Mouse (Mus musculus) heart, embryonic 12.5 days (tissue): Measurements from ENCODE around the gene Atp13a2. TPM values are rescaled to one million over a fixed set of nuclear protein-coding genes. Genes with fewer than 3 reads are reported as not detected.

Experiments
- ATAC-seq: fragments of 200-750 bp; cut with Nextera tagmentation; 2 replicates; pipeline ENCODE4 v1.8.0; 2017; ENCODE audit warnings: moderate TSS enrichment, moderate library complexity; ENCODE audit not compliant: insufficient number of reproducible peaks, low FRiP score
- H3K27ac ChIP-seq: fragments of 300-500 bp; sonication (generic); 2 replicates; pipeline ENCODE4 v1.5.1; 2016; ENCODE audit warnings: mild to moderate bottlenecking, moderate library complexity; ENCODE audit not compliant: poor library complexity, severe bottlenecking
- H3K27me3 ChIP-seq: fragments of 300-500 bp; sonication (generic); replicated peaks from 2 replicates; pipeline ENCODE4 v1.6.1; 2016; ENCODE audit warnings: mild to moderate bottlenecking, moderate library complexity
- H3K36me3 ChIP-seq: fragments of 300-500 bp; sonication (generic); 2 replicates; pipeline ENCODE4 v1.6.1; 2016; ENCODE audit warnings: mild to moderate bottlenecking, moderate library complexity
- H3K4me1 ChIP-seq: fragments of 300-500 bp; sonication (generic); replicated peaks from 2 replicates; pipeline ENCODE4 v1.6.1; 2016; ENCODE audit warnings: mild to moderate bottlenecking
- H3K4me2 ChIP-seq: fragments of 300-500 bp; sonication (generic); 2 replicates; pipeline ENCODE4 v1.6.1; 2016; ENCODE audit warnings: mild to moderate bottlenecking, moderate library complexity
- H3K4me3 ChIP-seq: fragments of 300-500 bp; sonication (generic); 2 replicates; pipeline ENCODE4 v1.5.1; 2016; ENCODE audit warnings: mild to moderate bottlenecking
- H3K9ac ChIP-seq: fragments of 300-500 bp; sonication (generic); 2 replicates; pipeline ENCODE4 v1.6.1; 2016; ENCODE audit warnings: mild to moderate bottlenecking, moderate library complexity
- H3K9me3 ChIP-seq: fragments of 300-500 bp; sonication (generic); replicated peaks from 2 replicates; pipeline ENCODE4 v1.6.1; 2016; ENCODE audit warnings: mild to moderate bottlenecking, moderate library complexity
- WGBS: fragments of 180-500 bp; shearing (Covaris S2); methylation state at CpG from one replicate; pipeline ENCODE4 v1.1.7; 2016; 5-methylcytosine and 5-hydroxymethylcytosine counted together
- polyA plus RNA-seq: library from polyadenylated mRNA; unstranded; fragments of >200 nt; fragmentation: Nextera tagmentation; extraction: Ambion mirVana; gene quantifications from 2 replicates; pipeline ENCODE4 v1.2.1, GENCODE M21; 2016

Gene Atp13a2
- 33.1 and 35.6 TPM in 2 replicates for polyA plus RNA-seq

DNA sequence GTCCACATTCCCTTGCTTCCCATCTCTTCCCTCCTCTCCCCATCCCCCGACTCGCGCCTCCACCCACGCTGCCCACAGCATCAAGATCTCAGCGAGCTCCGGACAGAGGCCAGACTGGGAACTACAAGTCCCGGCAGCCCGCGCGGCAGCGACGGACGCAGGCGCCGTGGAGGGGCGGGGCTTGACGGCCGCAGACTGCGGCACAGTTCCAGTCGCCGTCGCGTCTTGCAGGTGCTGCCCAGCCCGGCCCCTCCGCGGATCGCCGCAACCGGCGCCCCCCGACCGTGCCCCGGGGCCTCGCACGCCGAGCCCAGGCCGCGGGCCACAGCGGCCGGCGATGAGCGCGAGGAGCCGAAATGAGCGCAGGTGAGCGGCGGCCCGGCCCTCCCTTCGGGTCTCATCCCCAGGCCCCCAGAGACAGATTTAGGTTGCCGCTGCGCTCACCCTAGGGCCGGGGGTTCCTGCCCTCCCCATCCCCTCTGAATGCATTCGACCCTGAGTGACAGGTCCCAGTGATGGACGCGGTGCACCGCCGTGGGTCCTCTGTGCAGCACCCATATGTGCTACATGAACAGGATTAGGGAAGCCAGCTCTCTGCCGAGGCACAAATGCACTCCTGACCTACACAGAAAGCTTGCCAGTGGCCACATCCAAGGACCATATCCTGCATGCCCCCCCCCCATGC lies at the start of gene Atp13a2:
Gene Atp13a2, plus strand, starts transcription at position 163 of the 685 bp plus-strand sequence.
- H3K27me3 ChIP-seq: no peaks in the 10 kb centered on the region
- peaks cover 33% of the 10 kb centered on the region for H3K4me1 ChIP-seq
- H3K4me3 ChIP-seq: peak within 1 kb of the TSS; percentile 88
- peaks cover under 1% of the 10 kb centered on the region; the same call in 1 of the 2 replicates for H3K36me3 ChIP-seq
- peak within 1 kb of the TSS; percentile 91 for H3K9ac ChIP-seq
- WGBS: under 1% methylated on average over 57 of the region's 58 CpGs
- H3K9me3 ChIP-seq: no peaks in the 10 kb centered on the region
- H3K27ac ChIP-seq: no peak within 1 kb of the TSS
- peak; percentile 83 for ATAC-seq
- H3K4me2 ChIP-seq: peak within 1 kb of the TSS; percentile 84

DNA sequence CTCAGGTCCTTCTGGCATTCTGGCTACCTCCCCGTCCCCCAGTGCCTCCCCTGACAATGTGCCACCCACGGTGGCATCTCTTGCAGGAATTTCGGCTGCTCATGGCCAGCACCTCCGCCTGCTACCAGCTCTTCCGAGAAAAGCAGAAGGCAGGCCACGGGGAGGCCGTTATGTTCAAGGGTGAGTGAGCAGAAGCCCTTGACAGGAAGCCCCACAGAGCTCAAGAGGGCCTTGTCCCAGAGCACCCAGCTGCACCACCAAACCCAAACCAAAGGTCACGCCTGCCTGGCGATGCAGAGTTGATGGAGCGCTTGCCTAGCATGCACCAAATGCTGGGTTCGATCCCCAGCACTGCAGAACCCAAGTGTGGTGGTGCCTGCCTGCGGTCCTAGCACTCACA lies 42.3 kb upstream of the Atp13a2 start:
- peaks cover 6% of the 10 kb centered on the region; the same call in 1 of the 2 replicates for H3K4me1 ChIP-seq
- 86% methylated on average over 12 of the region's 12 CpGs for WGBS
- H3K9me3 ChIP-seq: peaks cover 9% of the 10 kb centered on the region
- no peak for ATAC-seq
- no peak overlapping the region for H3K4me3 ChIP-seq
- H3K9ac ChIP-seq: no peak overlapping the region
- no peaks in the 10 kb centered on the region for H3K27me3 ChIP-seq
- no peak overlapping the region for H3K4me2 ChIP-seq
- H3K27ac ChIP-seq: no peak overlapping the region
- no peaks in the 10 kb centered on the region for H3K36me3 ChIP-seq

DNA sequence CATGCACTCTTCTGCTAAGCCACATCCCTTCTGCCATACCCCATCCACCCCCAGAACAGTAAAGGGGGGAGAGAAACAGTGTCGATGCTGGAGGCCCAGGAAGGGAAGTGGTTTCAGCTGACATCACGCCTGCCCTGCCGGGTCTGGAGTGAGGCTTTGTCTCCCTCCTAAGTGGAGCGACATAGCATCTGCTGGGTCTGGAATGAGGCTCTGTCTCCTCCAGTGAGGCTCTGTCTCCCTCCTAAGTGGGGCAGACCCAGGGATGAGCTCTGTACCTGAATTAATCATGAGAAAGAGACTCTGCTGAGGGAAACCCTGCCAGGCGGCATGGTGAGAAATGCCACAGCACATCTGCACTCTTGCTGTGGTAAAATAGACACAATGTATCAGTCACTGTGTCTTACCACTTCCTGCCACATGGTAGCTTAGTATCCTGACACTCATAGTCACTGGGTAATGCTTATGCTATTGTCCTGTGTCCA lies 41.7 kb upstream of the Atp13a2 start:
- Histone ChIP-seq H3K27ac (no peak overlapping the region), H3K9me3 (peaks cover 9% of the 10 kb centered on the region), H3K4me2 (no peak overlapping the region), H3K9ac (no peak overlapping the region), H3K4me1 (peaks cover 6% of the 10 kb centered on the region; the same call in 1 of the 2 replicates), H3K4me3 (no peak overlapping the region), H3K36me3 (no peaks in the 10 kb centered on the region), H3K27me3 (no peaks in the 10 kb centered on the region)
- WGBS: 64% methylated on average over 5 of the region's 5 CpGs
- no peak for ATAC-seq

DNA sequence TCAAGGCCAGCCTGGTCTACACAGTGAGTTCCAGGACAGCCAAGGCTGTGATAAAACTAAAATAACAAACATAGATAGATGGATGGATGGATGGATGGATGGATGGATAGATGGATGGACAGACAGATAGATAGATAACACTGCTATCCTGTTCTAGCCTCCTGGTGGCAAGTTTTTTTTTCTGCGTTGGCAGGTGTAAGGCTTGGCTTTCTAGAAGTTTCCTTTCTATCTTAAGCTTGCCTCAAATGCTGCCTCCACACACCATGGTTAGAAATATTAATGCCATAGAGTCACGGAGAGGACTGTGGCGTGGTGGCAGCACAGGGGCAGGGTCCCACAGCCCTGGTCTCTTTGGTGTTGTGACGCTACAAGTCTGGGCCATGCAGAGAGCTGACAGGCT lies 41.1 kb upstream of the Atp13a2 start:
- Histone ChIP-seq H3K4me1 (peaks cover 10% of the 10 kb centered on the region), H3K9me3 (peaks cover 9% of the 10 kb centered on the region), H3K27me3 (no peaks in the 10 kb centered on the region), H3K4me3 (no peak overlapping the region), H3K36me3 (no peaks in the 10 kb centered on the region), H3K27ac (no peak overlapping the region), H3K9ac (no peak overlapping the region), H3K4me2 (no peak overlapping the region)
- ATAC-seq: no peak
- WGBS: 88% methylated on average over 4 of the region's 4 CpGs

- H3K4me3 ChIP-seq: no peak overlapping the region
- H3K27ac ChIP-seq: no peak overlapping the region
- no peaks in the 10 kb centered on the region for H3K27me3 ChIP-seq
- 40% methylated on average over 4 of the region's 4 CpGs for WGBS
- no peak overlapping the region for H3K9ac ChIP-seq
- peaks cover 9% of the 10 kb centered on the region for H3K9me3 ChIP-seq
- no peak for ATAC-seq
- H3K4me1 ChIP-seq: peaks cover 13% of the 10 kb centered on the region
- no peaks in the 10 kb centered on the region for H3K36me3 ChIP-seq
- H3K4me2 ChIP-seq: no peak overlapping the region
Measured at GRCm38 (mm10) chr4:140946048-140946447, 40.6 kb upstream of the Atp13a2 start.

GRCm38 (mm10) chr4:140946580-140947205 lies 40.0 kb upstream of the Atp13a2 start:
- Histone ChIP-seq H3K27ac (no peak overlapping the region), H3K4me3 (no peak overlapping the region), H3K9me3 (peaks cover 9% of the 10 kb centered on the region), H3K9ac (no peak overlapping the region), H3K27me3 (no peaks in the 10 kb centered on the region), H3K4me1 (peaks cover 13% of the 10 kb centered on the region), H3K36me3 (no peaks in the 10 kb centered on the region), H3K4me2 (no peak overlapping the region)
- no peak for ATAC-seq
- WGBS: 76% methylated on average over 14 of the region's 14 CpGs

DNA sequence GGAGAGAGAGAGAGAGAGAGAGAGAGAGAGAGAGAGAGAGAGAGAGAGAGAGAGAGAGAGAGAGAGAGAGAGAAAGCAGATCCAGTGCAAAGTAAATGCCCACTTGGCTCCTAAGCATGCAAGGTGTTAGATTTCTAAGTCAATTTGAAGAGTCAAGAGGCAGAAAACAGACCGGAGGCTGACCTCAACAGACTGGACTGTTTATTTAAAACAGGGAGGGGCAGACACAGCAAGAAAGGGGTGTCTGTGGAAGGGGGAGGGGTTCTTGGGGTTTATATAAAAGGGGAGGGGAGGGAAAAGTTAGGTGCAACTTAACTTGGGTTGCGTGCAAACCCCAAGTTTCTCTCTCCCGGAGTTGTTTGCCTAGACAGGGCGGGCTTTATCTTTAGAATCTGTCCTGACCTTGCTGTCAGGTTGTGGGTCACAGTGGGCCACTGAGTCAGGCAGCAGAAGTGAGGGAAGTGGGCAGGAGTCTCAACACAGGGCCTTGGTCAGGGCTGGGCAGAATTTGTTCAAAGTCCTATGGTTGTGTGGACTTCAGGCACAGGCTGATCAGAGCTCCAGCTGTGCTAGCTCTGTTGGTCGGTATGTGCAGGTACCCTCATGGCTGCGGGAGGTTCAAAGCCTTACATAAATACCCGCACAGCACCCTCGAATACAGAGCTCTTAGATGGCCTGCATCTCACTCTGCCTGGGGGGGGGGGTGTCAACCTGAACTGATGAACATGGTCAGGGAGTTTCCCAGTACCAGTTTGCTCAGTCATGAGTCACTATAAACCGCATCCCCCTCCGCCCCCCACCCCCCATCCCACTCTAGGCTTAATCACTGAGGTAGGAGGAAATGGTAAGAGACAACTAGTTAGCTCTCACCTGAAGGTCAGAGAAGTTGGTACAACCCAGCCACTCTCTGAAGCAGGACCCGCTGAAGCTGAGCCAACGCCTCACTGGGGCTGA lies 38.9 kb upstream of the Atp13a2 start:
- H3K27me3 ChIP-seq: no peaks in the 10 kb centered on the region

GRCm38 (mm10) chr4:140948481-140948880 lies 38.2 kb upstream of the Atp13a2 start:
- 80% methylated on average over 6 of the region's 6 CpGs for WGBS
- ATAC-seq: no peak
- peaks cover 13% of the 10 kb centered on the region for H3K4me1 ChIP-seq
- H3K9me3 ChIP-seq: peaks cover 9% of the 10 kb centered on the region
- no peaks in the 10 kb centered on the region for H3K36me3 ChIP-seq
- no peak overlapping the region for H3K9ac ChIP-seq
- no peak overlapping the region for H3K4me2 ChIP-seq
- no peaks in the 10 kb centered on the region for H3K27me3 ChIP-seq
- H3K4me3 ChIP-seq: no peak overlapping the region
- no peak overlapping the region for H3K27ac ChIP-seq

More for the DNA sequence above, 38.9 kb upstream of the Atp13a2 start:
- Histone ChIP-seq H3K4me1 (peaks cover 13% of the 10 kb centered on the region), H3K4me2 (no peak overlapping the region), H3K9me3 (peaks cover 9% of the 10 kb centered on the region), H3K9ac (no peak overlapping the region), H3K27ac (no peak overlapping the region), H3K36me3 (no peaks in the 10 kb centered on the region), H3K4me3 (no peak overlapping the region)
- no peak for ATAC-seq
- 79% methylated on average over 12 of the region's 12 CpGs for WGBS

DNA sequence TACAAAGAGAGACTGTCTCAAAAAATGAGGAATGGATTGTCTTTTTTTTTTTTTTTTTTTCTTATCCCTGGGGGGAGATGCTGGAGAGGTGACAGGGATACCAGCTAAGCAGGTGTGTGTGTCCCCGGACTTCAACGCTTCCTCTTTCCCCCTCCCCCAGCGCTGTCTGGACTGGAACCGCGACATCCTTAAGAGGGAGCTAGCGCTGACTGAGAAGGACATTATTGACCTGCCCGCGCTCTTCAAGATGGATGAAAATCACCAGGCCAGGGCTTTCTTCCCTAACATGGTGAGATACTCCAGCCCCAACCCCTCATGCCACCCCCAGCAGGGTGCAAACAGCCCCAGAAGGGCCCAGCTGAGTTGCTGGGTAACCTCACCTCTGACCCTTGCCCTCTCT lies 37.6 kb upstream of the Atp13a2 start:
- Histone ChIP-seq H3K4me2 (no peak overlapping the region), H3K4me3 (no peak overlapping the region), H3K27me3 (no peaks in the 10 kb centered on the region), H3K4me1 (peaks cover 13% of the 10 kb centered on the region), H3K9ac (no peak overlapping the region), H3K36me3 (no peaks in the 10 kb centered on the region), H3K27ac (no peak overlapping the region), H3K9me3 (peaks cover 5% of the 10 kb centered on the region; the same call in 1 of the 2 replicates)
- ATAC-seq: no peak
- WGBS: 78% methylated on average over 8 of the region's 8 CpGs

DNA sequence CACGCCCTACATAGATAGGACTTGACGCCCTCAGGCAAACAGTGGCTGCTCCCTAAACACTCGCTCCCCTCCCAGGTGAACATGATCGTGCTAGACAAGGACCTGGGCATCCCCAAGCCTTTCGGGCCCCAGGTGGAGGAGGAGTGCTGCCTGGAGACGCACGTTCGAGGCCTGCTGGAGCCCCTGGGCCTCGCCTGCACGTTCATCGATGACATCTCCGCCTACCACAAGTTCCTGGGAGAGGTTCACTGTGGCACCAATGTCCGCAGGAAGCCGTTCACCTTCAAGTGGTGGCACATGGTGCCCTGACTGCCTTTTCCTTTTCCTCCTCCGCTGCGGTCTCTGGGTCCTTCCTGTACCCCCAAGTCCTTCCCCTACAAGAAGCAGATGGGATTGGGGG lies 37.1 kb upstream of the Atp13a2 start:
- Histone ChIP-seq H3K4me3 (no peak overlapping the region), H3K9ac (no peak overlapping the region), H3K4me1 (peaks cover 13% of the 10 kb centered on the region), H3K27ac (no peak overlapping the region), H3K36me3 (no peaks in the 10 kb centered on the region), H3K9me3 (no peaks in the 10 kb centered on the region), H3K4me2 (no peak overlapping the region), H3K27me3 (no peaks in the 10 kb centered on the region)
- WGBS: 82% methylated on average over 16 of the region's 16 CpGs
- no peak for ATAC-seq

DNA sequence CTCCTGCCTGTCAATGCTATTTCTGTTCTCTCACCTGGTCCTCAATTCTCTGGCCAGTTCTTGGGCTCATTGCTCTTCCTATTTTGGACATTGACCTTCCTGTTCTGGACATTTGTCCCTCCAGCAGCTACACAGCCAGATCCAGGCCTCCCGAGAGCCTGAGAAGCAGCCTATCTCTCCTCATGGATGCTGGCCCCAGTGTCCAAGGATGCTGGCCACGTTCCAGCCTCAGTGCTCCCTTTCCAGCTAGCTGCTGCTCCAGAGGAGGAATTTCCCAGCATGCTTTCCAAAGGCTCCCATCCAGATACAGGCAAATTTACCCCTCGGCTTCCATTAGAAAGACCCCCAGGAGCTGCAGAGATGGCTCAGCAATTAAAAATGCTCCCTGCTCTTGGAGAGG lies 36.1 kb upstream of the Atp13a2 start:
- WGBS: 55% methylated on average over 3 of the region's 3 CpGs
- peaks cover 13% of the 10 kb centered on the region for H3K4me1 ChIP-seq
- H3K9ac ChIP-seq: no peak overlapping the region
- H3K9me3 ChIP-seq: no peaks in the 10 kb centered on the region
- H3K27me3 ChIP-seq: no peaks in the 10 kb centered on the region
- no peaks in the 10 kb centered on the region for H3K36me3 ChIP-seq
- H3K27ac ChIP-seq: no peak overlapping the region
- ATAC-seq: no peak
- H3K4me2 ChIP-seq: no peak overlapping the region
- H3K4me3 ChIP-seq: no peak overlapping the region
